Mouse (Mus musculus) adrenal gland, postnatal 36 days (tissue): ENCODE data around the gene Dcbld1. TPM values are rescaled to one million over a fixed set of nuclear protein-coding genes. Genes with fewer than 3 reads are reported as not detected.
"Not testable (repeated sequence)": the region's sequence is repeated elsewhere in the genome, so short reads cannot be mapped to it uniquely, and the experiment has no call there.

ENCODE experiments used
- DNase-seq, 2 experiments: peaks; one replicate each; pipeline ENCODE4 v3.0.0; 2021; ENCODE audit warnings: mixed read lengths in 1 of 2
- total RNA-seq, 2 experiments: library from RNA; stranded (reverse); gene quantifications; 2 replicates each; pipeline ENCODE4 v1.2.3; 2021

Dcbld1 gene
- total RNA-seq, 2 experiments from 2014 or later, result 4.2 to 4.3 TPM

DNA sequence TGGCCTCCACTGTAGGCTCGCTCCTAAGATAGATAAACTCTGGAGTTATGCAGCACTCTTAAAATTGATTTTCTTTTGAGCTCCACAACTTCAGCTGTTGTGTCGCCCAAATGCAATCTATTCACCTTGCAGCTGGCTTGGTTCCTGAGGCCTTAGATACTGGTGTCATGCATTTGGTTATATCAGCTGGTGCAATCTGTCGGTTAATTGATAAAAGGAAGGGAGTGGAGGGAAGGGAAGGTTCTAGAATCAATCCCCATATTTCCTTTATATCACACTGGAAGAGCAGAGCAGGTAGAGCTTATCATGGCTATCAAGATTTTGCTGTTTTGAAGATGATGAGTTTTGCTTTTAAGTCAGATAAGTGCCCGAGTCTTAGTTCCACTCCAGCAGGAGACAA, 26.8 kb downstream of the Dcbld1 start:
- no peak for DNase-seq

DNA sequence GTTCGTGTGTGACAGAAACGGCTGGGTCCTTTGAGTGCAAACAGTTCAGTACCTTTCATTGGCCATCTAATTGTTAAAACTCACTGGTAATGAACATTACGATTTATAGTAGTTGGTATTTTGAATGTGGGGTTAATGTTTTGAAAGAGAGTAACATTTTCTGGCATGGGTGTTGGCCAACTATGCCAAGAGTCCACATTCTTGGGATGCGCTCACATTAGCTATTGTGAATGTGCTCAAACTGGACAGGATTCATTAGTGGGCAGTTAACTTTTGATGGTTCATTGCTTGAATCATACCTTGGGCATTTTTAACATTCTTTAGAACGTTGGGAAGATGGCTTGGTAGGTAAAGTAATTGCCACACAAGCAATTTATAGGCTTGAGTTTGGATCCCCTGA, 30.7 kb downstream of the Dcbld1 start:
- DNase-seq, result no peak

DNA sequence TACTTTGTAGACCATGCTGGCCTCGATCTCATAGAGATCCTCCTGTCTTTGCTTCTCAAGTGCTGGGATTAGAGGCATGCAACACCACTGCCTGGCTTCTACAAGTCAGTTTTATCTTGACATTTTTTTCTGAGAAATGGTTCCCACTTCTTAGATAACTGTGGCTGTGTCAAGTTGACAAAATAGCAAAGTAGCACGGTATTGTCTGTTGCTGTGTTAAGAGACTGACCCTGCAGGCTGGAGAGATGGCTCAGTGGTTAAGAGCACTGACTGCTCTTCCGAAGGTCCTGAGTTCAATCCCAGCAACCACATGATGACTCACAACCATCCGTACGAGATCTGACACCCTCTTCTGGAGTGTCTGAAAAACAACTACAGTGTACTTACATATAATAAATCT, 35.5 kb downstream of the Dcbld1 start:
- DNase-seq, result no peak

GRCm38 (mm10) chr10:52271385-52271784, 38.0 kb downstream of the Dcbld1 start:
- no peak for DNase-seq

- no peak for DNase-seq
Observed at GRCm38 (mm10) chr10:52273012-52273411, 39.6 kb downstream of the Dcbld1 start.

GRCm38 (mm10) chr10:52274001-52274909, 40.8 kb downstream of the Dcbld1 start:
- DNase-seq, result no peak

- peak in 1 of 2 experiments; percentile 3 for DNase-seq
Observed at GRCm38 (mm10) chr10:52274910-52275604, 41.6 kb downstream of the Dcbld1 start.

DNA sequence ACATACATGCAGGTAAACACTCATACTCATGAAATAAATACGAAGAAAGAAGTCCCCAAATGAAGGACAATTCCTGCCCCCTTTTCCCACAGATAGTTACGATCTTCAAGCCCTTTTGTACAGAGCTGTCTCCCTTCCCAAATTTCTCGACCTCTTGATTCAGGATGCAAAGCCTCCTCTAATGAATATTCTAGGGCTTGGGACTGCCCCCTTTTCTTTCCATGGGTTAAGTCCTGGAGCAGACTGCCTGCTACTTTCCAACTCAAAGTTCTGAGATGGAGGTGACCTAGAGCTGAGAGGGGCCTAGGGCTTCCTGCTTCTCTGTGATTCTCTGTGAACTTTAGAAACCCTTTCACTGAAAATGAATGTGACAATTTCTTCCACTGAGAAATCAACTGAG, 43.2 kb downstream of the Dcbld1 start:
- no peak for DNase-seq

GRCm38 (mm10) chr10:52277564-52277963, 44.1 kb downstream of the Dcbld1 start:
- DNase-seq, result not testable (repeated sequence)

- DNase-seq, result peak; percentile 52 to 62
Observed at GRCm38 (mm10) chr10:52278011-52278434, 44.6 kb downstream of the Dcbld1 start.

DNA sequence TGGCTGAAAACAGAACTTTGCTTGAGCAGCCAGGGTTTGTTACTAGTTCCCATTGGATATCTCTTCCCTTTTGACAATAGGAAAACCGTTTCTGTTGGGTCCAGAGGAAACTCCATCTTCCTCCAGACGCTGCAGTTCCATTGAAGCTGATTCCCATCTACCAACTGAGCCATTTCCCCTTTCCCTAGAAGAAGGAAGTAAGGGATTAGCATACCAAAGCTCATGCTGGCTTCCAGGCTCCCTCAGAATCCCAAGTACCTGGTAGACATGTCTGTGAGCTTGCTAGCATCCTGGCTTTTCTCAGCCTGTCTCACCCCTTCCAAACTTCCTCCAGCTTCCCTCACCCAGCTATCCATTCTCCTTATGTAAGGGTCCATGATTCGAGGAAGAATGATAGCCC, 45.4 kb downstream of the Dcbld1 start:
- DNase-seq, result no peak

GRCm38 (mm10) chr10:52279876-52280275, 46.5 kb downstream of the Dcbld1 start:
- no peak for DNase-seq

DNA sequence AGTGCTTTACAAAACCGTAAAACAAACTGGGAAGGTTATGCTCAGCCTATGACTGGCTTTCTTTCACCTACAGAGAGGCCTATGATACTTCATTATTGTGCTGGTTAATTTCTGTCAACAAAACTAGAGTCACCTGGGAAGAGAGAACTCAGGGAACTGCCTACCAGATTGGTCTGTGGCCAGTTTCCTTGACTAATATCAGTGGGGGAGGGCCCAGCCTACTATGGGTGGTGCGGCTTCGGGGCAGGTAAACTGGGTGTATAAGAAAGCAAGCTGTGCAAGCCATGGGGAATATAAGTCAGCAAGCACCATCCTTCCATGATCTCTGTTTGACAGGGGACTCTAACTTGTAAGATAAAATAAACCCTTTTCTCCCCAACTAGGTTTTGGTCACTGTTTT, 47.2 kb downstream of the Dcbld1 start:
- DNase-seq, result no peak

GRCm38 (mm10) chr10:52281337-52281736, 47.9 kb downstream of the Dcbld1 start:
- no peak for DNase-seq

DNA sequence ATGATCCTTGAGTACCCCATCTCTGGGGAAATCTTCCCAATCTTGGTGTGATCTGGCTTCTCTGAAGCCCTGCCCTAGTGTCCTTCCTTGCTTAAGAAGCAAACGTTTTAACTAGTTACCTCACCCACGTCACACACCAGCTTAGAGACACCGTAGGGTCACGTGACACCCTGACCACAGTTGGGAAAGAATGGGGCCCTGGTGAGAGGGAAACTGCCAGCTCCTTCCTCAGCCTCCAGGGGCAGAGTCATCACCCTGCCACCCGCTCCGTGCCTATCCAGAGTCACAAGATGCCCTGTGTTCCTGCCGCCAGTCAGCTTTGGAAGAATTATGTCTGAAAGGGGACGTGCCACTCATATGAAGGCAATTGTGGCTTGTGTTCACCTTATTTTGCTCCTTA, 51.2 kb downstream of the Dcbld1 start:
- no peak for DNase-seq

DNA sequence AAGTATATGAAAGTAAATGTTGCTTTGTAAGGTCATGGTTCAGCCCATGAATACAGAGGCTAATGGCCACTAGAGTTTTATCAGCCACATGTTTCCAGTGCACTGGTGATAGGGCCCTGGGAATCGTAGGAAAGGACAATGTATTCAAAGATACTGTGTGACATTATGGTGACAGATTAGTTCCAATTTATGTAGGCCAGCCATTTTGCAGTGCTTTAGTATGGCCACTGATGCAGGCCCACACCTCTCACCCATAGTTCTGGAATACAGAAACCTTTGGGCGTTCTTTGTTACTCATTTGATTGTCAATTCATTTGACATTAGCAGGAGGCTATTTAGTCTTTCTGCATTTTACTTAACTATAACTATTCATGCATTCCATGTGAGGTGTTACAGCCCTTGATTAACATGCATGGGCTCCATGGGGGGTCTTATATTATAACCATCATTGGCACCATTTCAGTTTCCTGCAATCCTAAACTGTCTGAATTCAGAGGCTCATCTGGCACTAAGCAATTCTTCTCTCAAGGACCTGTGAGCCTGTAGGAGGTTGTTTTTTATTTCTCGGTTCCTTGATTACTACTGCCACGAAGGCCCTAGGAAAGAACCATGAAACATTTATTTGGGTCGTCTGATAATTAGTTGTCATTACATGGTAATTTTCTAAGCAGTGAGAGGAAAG, 54.6 kb downstream of the Dcbld1 start:
- DNase-seq, result no peak

- DNase-seq, result no peak
Observed at GRCm38 (mm10) chr10:52289261-52289660, 55.8 kb downstream of the Dcbld1 start.

GRCm38 (mm10) chr10:52292391-52292790, 59.0 kb downstream of the Dcbld1 start:
- not testable (repeated sequence) for DNase-seq

DNA sequence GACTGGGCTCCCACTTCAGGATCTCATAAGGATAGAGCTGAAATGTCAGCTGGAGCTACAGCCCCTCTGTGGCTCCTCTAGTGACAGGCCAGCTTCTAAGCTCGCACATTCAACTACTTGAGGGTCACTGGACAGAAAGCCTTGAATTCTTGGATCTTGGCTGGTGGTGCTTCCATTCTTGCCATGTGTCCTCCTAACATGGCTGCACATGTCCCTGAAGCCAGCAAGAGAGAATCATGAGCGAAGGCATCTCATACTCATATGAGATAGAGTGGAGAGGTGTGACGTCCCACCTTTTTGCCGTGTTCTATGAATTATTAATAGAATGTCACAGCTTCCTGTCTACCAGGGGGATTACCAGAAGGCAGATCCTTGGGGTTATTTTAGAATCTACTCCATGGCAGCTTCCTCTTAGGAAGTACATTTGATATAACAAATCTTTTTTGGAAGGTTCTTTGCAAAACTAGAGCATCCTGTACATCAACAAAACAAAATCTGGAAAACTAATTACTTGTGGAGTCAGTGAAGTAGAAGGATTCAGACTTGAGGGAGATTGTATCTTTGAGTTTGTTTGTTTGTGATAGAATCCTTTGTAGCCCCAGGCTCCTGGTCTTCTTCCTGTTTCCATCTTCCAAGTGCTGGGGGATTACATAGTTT, 60.6 kb downstream of the Dcbld1 start:
- no peak for DNase-seq

GRCm38 (mm10) chr10:52295934-52296333, 62.5 kb downstream of the Dcbld1 start:
- no peak for DNase-seq

DNA sequence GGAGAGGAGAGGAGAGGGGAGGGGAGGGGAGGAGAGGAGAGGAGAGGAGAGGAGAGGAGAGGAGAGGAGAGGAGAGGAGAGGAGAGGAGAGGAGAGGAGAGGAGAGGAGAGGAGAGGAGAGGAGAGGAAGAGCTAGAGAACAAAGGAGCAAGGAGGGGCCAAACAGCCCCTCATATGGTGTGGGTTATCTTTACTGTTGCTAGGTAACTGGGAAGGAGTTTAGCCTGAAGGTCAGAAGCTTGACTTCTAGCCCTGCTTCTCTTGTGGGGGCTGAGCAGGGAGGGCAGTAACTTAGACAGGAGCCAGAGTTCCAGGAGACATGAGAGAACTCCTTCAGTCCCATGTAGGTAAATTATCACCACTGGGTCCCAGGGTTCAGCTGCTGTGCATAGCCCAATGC, 65.1 kb downstream of the Dcbld1 start:
- DNase-seq, result not testable (repeated sequence)

GRCm38 (mm10) chr10:52301766-52302165, 68.3 kb downstream of the Dcbld1 start:
- DNase-seq, result no peak
